Mouse (Mus musculus) lung, adult 2 months (tissue): ENCODE measurements at regions not wholly inside any gene's neighbourhood (a gene's known extent, or its start where the extent isn't known, plus 50 kb on each side); places are given as distances from the start of the nearest gene placed in this dataset.

Experiments
- DNase-seq: peaks from one replicate; pipeline ENCODE4 v3.0.0; 2022
- H3K4me1 ChIP-seq: fragments of 200-500 bp; 2 replicates; pipeline ENCODE4 v1.6.1; 2011; ENCODE audit warnings: low read length; ENCODE audit not compliant: control insufficient read depth, insufficient read depth
- H3K4me3 ChIP-seq: fragments of 200-500 bp; replicated peaks from 2 replicates; pipeline ENCODE3; 2011; ENCODE audit warnings: low read depth, mild to moderate bottlenecking, control low read depth, low read length; ENCODE audit errors: extremely low read depth
- CTCF ChIP-seq: fragments of 200-500 bp; IDR thresholded peaks from 2 replicates; pipeline ENCODE4 v1.5.1; 2011; ENCODE audit warnings: mild to moderate bottlenecking, low read length, control low read depth; ENCODE audit not compliant: insufficient read depth
- POLR2A ChIP-seq: fragments of 200-500 bp; IDR thresholded peaks from 2 replicates; pipeline ENCODE4 v1.6.1; 2011; ENCODE audit warnings: low read depth, mild to moderate bottlenecking, control low read depth, low read length, borderline replicate concordance; ENCODE audit errors: extremely low read depth
- WGBS: fragments of 180-500 bp; shearing (Covaris S2); methylation state at CpG from one replicate; pipeline ENCODE4 v1.1.7; 2018; 5-methylcytosine and 5-hydroxymethylcytosine counted together

DNA sequence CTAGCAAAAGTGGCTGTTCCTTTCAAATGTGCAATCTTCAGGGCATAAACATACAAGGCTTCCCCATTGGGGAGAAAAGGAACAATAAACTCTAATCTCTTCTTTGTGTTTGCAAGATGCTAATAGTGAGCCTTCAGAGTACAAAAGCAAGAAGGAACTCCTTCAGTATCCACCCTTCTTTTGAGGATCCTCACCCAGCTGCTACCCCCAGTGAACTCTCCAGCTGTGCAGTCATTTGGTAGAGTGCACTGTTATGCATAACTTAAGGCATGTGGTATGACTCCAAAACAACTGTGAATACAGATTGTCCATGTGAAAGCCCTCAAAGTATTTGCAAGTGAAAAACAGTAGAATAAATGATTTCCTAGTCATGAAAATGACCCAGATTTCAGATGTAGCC is 487.1 kb upstream of the Mef2c start:
- TF ChIP-seq POLR2A (no peak), CTCF (no peak)
- no peak for DNase-seq
- H3K4me1 ChIP-seq: no peaks in the 10 kb centered on the region
- no peak overlapping the region for H3K4me3 ChIP-seq

DNA sequence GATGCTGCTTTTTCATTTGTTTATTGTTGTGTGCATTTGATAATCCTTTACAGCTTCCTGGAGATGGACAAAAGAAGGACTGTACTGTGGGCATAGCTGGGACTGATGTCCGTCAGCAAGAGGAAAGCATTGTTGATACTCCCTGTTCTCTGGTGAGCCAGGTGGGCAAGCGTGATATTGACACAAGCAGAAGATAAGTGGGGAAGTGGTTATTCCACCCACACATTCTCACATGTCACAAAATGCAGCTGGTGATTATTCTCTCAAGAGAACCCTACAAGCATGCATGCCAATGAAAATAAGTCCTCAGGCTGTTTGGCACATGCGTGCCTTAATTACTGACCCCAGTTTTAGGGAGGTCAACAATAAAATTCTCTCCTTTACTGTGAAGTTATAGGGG is 483.0 kb upstream of the Mef2c start:
- no peaks in the 10 kb centered on the region for H3K4me1 ChIP-seq
- no peak overlapping the region for H3K4me3 ChIP-seq
- TF ChIP-seq CTCF: no peak
- no peak for TF ChIP-seq POLR2A
- no peak for DNase-seq
- 11% methylated on average over 3 of the region's 3 CpGs for WGBS

DNA sequence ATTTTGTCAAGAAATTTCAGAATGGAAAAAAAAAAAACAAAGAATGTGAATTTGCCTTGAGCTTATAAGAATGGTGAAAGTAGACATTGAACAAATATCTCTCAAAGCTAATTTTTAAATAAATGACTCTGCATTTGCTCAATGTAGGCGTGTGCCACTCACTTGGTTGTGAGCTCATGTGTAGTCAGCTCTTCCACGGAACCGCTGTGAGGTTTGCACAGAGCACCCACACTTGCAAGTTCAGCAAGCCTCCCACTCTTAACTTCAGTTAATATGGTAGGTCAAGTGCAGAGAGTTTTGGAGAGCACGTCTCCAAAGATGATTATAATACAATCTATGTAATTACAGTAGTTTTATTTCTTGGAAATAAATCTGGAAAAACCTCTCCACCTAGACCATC is 479.9 kb upstream of the Mef2c start:
- WGBS: 88% methylated on average over 4 of the region's 4 CpGs
- H3K4me1 ChIP-seq: no peaks in the 10 kb centered on the region
- TF ChIP-seq POLR2A: no peak
- no peak for TF ChIP-seq CTCF
- DNase-seq: no peak
- H3K4me3 ChIP-seq: no peak overlapping the region

- DNase-seq: no peak
- TF ChIP-seq POLR2A (no peak), CTCF (no peak)
- Histone ChIP-seq H3K4me1 (no peaks in the 10 kb centered on the region), H3K4me3 (no peak overlapping the region)
Observed at GRCm38 (mm10) chr13:83035962-83036361, 467.9 kb upstream of the Mef2c start.

- Histone ChIP-seq H3K4me3 (no peak overlapping the region), H3K4me1 (no peaks in the 10 kb centered on the region)
- DNase-seq: no peak
- no peak for TF ChIP-seq CTCF
- 64% methylated on average over 1 of the region's 1 CpGs for WGBS
Observed at GRCm38 (mm10) chr13:83041506-83041905, 462.3 kb upstream of the Mef2c start.

- no peak for TF ChIP-seq POLR2A
- no peak for TF ChIP-seq CTCF
- no peak overlapping the region for H3K4me3 ChIP-seq
- 85% methylated on average over 6 of the region's 6 CpGs for WGBS
- H3K4me1 ChIP-seq: no peaks in the 10 kb centered on the region
- no peak for DNase-seq
Observed at GRCm38 (mm10) chr13:83045516-83045915, 458.3 kb upstream of the Mef2c start.

GRCm38 (mm10) chr13:83045970-83046369 is 457.9 kb upstream of the Mef2c start:
- H3K4me1 ChIP-seq: no peaks in the 10 kb centered on the region
- no peak for DNase-seq
- TF ChIP-seq POLR2A (no peak), CTCF (no peak)
- WGBS: 60% methylated on average over 2 of the region's 2 CpGs
- no peak overlapping the region for H3K4me3 ChIP-seq

GRCm38 (mm10) chr13:83046571-83047123 is 457.2 kb upstream of the Mef2c start:
- no peaks in the 10 kb centered on the region for H3K4me1 ChIP-seq
- 45% methylated on average over 4 of the region's 4 CpGs for WGBS
- no peak for DNase-seq
- H3K4me3 ChIP-seq: no peak overlapping the region
- TF ChIP-seq POLR2A: no peak
- TF ChIP-seq CTCF: no peak

- H3K4me3 ChIP-seq: no peak overlapping the region
- DNase-seq: no peak
- no peak for TF ChIP-seq CTCF
- TF ChIP-seq POLR2A: no peak
- no peaks in the 10 kb centered on the region for H3K4me1 ChIP-seq
- 31% methylated on average over 2 of the region's 2 CpGs for WGBS
Observed at GRCm38 (mm10) chr13:83055865-83056264, 448.0 kb upstream of the Mef2c start.

- no peak for DNase-seq
- no peak for TF ChIP-seq CTCF
- no peak for TF ChIP-seq POLR2A
- Histone ChIP-seq H3K4me1 (no peaks in the 10 kb centered on the region), H3K4me3 (no peak overlapping the region)
- 82% methylated on average over 2 of the region's 2 CpGs for WGBS
Observed at GRCm38 (mm10) chr13:83056415-83056814, 447.4 kb upstream of the Mef2c start.
